Mouse (Mus musculus) heart, postnatal 4 days (tissue): ENCODE results near the gene Pqbp1. TPM values are rescaled to one million over a fixed set of nuclear protein-coding genes. Genes with fewer than 3 reads are reported as not detected.

Experiments
- DNase-seq: peaks from one replicate; pipeline ENCODE4 v3.0.0; 2021
- total RNA-seq, 2 experiments: library from RNA; stranded (reverse); gene quantifications; 2 replicates each; pipeline ENCODE4 v1.2.3; 2021

Gene Pqbp1
- total RNA-seq, 2 experiments from 2014 or later: 35.0 to 37.7 TPM

DNA sequence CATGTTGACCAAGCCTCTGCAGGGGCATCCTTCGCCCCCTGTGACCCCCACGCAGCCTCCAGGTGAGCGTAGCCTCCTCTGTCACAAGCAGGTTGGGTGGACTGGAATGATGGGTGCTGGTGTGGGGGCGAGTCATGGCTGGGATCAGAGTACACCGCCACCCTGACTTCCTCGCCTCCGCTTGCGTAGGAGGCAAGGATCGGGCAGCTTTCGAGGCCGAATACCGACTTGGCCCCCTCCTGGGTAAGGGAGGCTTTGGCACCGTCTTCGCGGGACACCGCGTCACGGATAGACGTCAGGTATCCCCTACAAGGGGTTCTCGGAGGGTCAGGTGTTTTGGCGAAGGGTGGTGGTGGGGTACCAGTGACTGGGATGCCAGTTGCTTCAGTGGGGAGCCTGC is 20.6 kb downstream of the Pqbp1 start:
- DNase-seq: no peak

DNA sequence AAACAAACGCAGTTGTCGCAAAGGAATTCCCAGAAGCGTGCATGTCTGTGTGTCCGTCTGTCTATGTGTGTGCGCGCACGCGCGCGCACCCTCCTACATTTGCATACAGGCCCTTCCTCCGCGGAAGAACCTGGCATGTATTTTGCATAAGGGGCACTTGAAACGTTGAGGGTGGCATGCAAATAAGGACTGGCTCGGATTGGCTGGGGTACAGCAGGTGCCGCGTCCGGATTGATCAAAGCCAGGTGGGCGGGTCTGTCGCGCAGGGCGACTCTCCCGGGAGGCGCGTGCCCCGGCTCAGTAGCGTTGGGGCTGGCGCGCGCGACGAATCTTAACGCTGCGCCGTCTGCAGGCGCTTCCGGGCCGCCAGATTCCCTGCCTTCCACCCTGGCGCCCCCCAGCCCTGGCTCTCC is 21.1 kb downstream of the Pqbp1 start, which contains the start of gene Pim2:
Gene Pim2, plus strand, starts transcription at position 256 of the 413 bp plus-strand sequence.
- DNase-seq: peak; percentile 78

GRCm38 (mm10) chrX:7869826-7870225 is 29.2 kb downstream of the Pqbp1 start:
- no peak for DNase-seq

DNA sequence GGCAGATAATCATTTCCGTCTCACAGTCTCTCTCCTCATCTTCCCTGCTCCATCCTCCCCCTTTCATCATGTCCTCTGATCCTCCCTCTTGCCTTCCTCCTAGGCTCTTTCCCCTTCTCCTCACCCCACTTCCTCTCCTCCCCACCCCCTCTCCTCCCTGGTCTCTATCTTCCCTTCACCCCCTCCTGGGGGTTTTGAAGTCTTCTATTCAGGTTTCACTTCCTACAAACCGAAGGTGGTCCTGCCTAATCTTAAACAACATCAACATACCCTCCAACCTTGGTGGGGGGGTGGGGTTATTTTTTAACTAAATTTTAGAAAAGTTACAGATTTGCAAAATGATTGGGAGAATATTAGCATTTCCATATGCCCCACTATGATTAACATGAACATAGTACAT is 30.6 kb downstream of the Pqbp1 start:
- no peak for DNase-seq

DNA sequence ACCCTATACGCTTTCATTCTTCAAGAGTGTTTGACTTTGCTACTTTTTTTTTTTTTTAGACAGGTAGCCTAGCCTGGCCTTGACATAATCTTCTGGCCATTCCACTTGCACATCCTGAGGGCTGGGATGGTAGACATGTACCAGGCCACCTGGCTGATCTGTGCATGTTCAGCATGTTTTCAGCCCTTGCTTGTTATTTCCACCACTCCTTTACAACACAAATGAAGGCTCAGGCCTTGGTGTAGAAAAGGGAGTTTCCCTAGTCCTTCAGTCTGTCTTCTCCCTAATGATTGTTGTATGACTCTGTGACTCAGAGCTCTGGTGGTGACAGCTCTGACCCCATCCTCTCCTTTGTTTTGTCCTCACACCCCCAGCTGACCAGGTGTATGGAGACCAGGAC is 31.9 kb downstream of the Pqbp1 start:
- no peak for DNase-seq

DNA sequence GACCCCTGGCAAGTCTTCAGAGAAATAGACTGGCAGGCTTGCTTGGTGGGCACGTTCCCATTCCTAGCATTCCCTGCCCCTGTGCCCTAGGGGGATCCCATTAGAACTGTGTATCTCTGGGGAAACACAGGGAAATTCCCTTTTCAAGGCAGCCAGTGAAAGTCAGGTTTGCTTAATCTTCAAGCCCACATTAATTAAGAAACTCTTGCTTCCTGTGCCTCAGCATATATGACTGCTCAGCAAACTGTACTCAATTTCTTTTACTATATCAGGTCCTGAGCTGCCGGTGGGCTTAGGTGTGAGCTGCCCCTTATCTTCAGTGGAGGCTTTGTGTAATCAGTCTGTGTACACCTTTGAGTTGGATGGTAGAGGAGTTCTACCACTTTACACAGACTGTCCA is 33.3 kb downstream of the Pqbp1 start:
- DNase-seq: no peak

DNA sequence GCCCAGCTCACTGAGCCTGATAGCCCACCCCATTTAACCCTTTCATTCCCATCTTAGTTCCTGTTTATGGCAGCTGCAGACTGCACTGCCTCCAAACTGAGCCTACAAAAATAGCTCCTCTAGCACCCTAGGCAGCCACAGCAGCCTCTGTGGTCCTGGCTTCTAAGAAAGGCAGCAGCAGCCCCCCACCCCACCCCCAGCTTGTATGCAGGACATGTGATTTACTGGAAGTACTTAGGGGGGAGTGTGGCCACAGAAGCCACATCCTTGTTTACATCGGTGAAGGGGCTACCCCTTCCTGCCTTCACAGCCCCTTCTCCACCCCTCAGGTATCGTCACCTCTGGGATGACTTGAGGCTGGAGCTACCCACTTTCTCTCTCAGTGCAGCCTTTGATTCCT is 33.7 kb downstream of the Pqbp1 start:
- no peak for DNase-seq

DNA sequence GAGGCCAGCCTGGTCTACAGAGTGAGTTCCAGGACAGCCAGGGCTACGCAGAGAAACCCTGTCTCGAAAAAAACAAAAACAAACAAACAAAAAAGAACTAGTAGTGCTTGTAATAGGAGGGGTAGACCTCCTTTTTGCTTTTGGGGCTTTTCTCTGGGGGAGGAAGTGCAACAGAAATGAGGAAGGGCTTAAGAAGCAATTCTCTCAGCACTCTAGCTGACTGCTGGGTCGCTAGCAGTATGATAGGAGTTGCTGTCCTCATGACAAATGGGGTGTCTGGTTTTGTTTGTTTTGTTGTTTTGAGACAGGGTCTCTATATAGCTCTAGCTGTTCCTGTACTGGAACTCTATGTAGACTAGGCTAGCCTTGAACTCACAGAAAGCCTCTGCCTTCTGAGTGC is 34.5 kb downstream of the Pqbp1 start:
- DNase-seq: no peak

DNA sequence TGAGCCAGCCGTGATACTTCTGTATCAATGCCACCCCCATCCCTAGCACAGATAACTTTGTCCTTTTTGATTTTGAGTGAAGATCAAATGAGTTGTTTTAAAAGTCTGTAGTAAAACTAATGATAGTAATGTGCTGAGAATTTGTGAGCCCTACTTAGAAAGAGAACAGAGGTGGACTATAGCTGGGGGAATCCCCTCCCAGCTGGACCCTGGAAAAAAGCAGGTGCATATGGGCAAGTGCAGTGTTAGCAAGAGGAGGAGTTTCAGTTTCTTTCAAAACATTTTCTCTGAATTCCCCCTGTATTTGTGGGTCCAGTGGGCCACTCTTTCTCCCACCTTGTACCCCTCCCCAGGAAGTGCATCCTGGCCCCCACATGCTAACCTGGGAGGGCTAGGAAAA is 35.9 kb downstream of the Pqbp1 start:
- no peak for DNase-seq

DNA sequence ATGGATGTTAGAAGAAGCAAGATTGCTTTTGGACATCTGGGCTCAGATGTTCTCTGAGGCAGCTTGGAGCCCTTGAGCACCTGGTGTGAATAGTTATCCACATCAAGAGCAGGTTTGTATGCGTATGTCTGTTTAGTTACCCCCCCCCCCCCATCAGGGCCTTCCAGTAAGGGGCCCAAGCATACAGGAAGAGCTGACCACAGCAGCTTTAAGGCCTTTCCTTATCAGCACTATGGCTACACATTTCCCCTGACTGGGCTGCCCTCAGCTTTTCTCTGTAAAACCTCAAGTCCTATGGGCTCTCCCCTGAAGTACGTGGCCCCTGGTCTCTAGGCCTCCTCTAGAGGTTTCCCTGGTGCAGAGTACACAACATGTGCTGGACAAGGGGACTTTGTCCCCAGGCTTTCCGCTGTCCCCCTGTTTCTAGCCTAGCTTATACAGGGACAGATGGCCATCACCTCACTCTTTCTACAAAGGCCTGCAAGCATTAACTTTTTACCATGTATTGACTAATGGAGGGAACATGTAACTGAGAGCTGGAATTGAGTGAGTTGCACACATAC is 39.8 kb downstream of the Pqbp1 start:
- no peak for DNase-seq

DNA sequence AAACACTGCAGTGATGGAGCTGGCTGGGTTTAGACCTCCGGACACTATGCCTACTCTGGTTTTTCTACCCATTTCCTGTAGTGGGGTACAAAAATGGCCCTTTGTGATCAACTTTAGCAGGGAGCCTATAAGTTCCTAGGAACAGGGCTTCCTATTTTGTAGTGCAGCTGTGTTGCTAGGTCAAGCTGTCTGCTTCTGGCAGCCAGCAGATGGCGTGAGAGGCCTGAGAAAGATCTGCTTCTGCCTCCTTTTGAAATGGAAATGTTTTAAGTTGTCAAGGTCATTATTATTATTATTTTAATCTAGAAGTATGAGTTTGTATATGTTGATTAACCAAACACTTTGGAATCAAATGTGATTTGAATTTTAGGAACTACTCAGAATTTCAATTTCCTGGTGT is 44.5 kb downstream of the Pqbp1 start:
- DNase-seq: peak; percentile 45

- DNase-seq: no peak
These were observed 51.2 kb downstream of the Pqbp1 start for GRCm38 (mm10) chrX:7847845-7848244.

Other genes starting within 250 kb of the Pqbp1 start
- gene Prickle3, start 242.0 kb downstream of the Pqbp1 start, total RNA-seq: 10 to 100 TPM; 11.9 to 12.0 TPM
- 100 to 1,000 TPM; 101 to 115 TPM for gene Plp2, start 227.9 kb downstream of the Pqbp1 start, total RNA-seq
- gene Magix, start 218.0 kb downstream of the Pqbp1 start, total RNA-seq: 1 to 10 TPM; 2.3 to 2.7 TPM
- gene Gpkow, start 202.1 kb downstream of the Pqbp1 start, total RNA-seq: 10 to 100 TPM; 26.1 to 26.4 TPM
- 10 to 100 TPM; 23.6 to 23.9 TPM for gene Wdr45, start 184.9 kb downstream of the Pqbp1 start, total RNA-seq
- not detected for gene Gm45208, start 177.0 kb downstream of the Pqbp1 start, total RNA-seq
- 10 to 100 TPM; 10.3 to 11.0 TPM for gene Praf2, start 170.8 kb downstream of the Pqbp1 start, total RNA-seq
- gene Ccdc120, start 148.4 kb downstream of the Pqbp1 start, total RNA-seq: 1 to 10 TPM; 1.2 to 3.0 TPM
- gene Tfe3, start 136.7 kb downstream of the Pqbp1 start, total RNA-seq: 10 to 100 TPM; 16.2 to 16.5 TPM
- 10 to 100 TPM; 23.7 to 28.4 TPM for gene Gripap1, start 109.5 kb downstream of the Pqbp1 start, total RNA-seq
- under 1 TPM; 0.48 to 0.59 TPM for gene Kcnd1, start 77.0 kb downstream of the Pqbp1 start, total RNA-seq
- gene Otud5, start 57.9 kb downstream of the Pqbp1 start, total RNA-seq: 10 to 100 TPM; 34.8 to 39.3 TPM
- 1 to 10 TPM; 3.3 to 5.0 TPM for gene Pim2, start 21.0 kb downstream of the Pqbp1 start, total RNA-seq
- gene Slc35a2, start 15.2 kb downstream of the Pqbp1 start, total RNA-seq: 10 to 100 TPM; 15.5 to 17.7 TPM
- 10 to 100 TPM; 57.3 to 61.3 TPM for gene Timm17b, start 88 bp upstream of the Pqbp1 start, total RNA-seq
- not detected for gene Gm10491, start 8.6 kb upstream of the Pqbp1 start, total RNA-seq
- gene Gm10490, start 10.3 kb upstream of the Pqbp1 start, total RNA-seq: not detected
- not detected for gene Pcsk1n, start 20.6 kb upstream of the Pqbp1 start, total RNA-seq
- not detected for gene Eras, start 29.3 kb upstream of the Pqbp1 start, total RNA-seq
- 10 to 100 TPM; 30.3 to 32.8 TPM for gene Hdac6, start 48.6 kb upstream of the Pqbp1 start, total RNA-seq
- gene Gata1, start 78.8 kb upstream of the Pqbp1 start, total RNA-seq: under 1 TPM in 1 of 2 experiments, not detected in 1; 0.14 TPM
- gene Glod5, start 119.2 kb upstream of the Pqbp1 start, total RNA-seq: not detected
- gene Suv39h1, start 175.5 kb upstream of the Pqbp1 start, total RNA-seq: 10 to 100 TPM; 16.3 to 16.4 TPM
- 1 to 10 TPM; 1.5 to 2.1 TPM for gene Was, start 191.2 kb upstream of the Pqbp1 start, total RNA-seq
- 10 to 100 TPM; 74.1 to 79.1 TPM for gene Wdr13, start 233.6 kb upstream of the Pqbp1 start, total RNA-seq
- gene Rbm3, start 246.6 kb upstream of the Pqbp1 start, total RNA-seq: 100 to 1,000 TPM; 471 to 553 TPM